Mouse (Mus musculus) bone marrow macrophage, adult 2 months (primary cell): Measurements from ENCODE around the gene Ston1.

Source experiments
- CTCF ChIP-seq: IDR thresholded peaks from 2 replicates; pipeline ENCODE4 v1.5.1; 2012; ENCODE audit warnings: low read depth, mild to moderate bottlenecking, low read length, moderate library complexity
- POLR2A ChIP-seq: IDR thresholded peaks from 2 replicates; pipeline ENCODE4 v1.6.1; 2012; ENCODE audit warnings: mild to moderate bottlenecking, low read depth, low read length, borderline replicate concordance

GRCm38 (mm10) chr17:88624386-88624785 lies 26.9 kb downstream of the Ston1 start:
- TF ChIP-seq CTCF, result no peak
- TF ChIP-seq POLR2A, result no peak
